Mouse (Mus musculus) lung, embryonic 16.5 days (tissue): ENCODE measurements around the gene Nos2. TPM values are rescaled to one million over a fixed set of nuclear protein-coding genes. Genes with fewer than 3 reads are reported as not detected.
A peak's percentile ranks its signal among the peaks of the same experiment; 100 is the strongest.
"Not testable (repeated sequence)": the region's sequence is repeated elsewhere in the genome, so short reads cannot be mapped to it uniquely, and the experiment has no call there.

Experiments used
- ATAC-seq: fragments of 200-750 bp; cut with Nextera tagmentation; 2 replicates; pipeline ENCODE4 v1.8.0; 2017; ENCODE audit warnings: low read depth, mild to moderate bottlenecking, moderate library complexity
- H3K27ac ChIP-seq: fragments of 300-500 bp; sonication (generic); 2 replicates; pipeline ENCODE4 v1.5.1; 2014; ENCODE audit warnings: mild to moderate bottlenecking, control low read depth, low read length
- H3K27me3 ChIP-seq: fragments of 300-500 bp; sonication (generic); 2 replicates; pipeline ENCODE4 v1.6.1; 2014; ENCODE audit warnings: low read depth, low read length, mixed read lengths; ENCODE audit not compliant: control insufficient read depth, insufficient read depth
- H3K36me3 ChIP-seq: fragments of 300-500 bp; sonication (generic); 2 replicates; pipeline ENCODE4 v1.6.1; 2014; ENCODE audit warnings: low read length; ENCODE audit not compliant: control insufficient read depth, insufficient read depth
- H3K4me1 ChIP-seq: fragments of 300-500 bp; sonication (generic); replicated peaks from 2 replicates; pipeline ENCODE4 v1.6.1; 2014; ENCODE audit warnings: low read length, mixed read lengths; ENCODE audit not compliant: control insufficient read depth, insufficient read depth
- H3K4me2 ChIP-seq: fragments of 300-500 bp; sonication (generic); 2 replicates; pipeline ENCODE4 v1.6.1; 2014; ENCODE audit warnings: low read depth, low read length, control low read depth
- H3K4me3 ChIP-seq: fragments of 300-500 bp; sonication (generic); 2 replicates; pipeline ENCODE4 v1.5.1; 2014; ENCODE audit warnings: mild to moderate bottlenecking, low read length, control low read depth
- H3K9ac ChIP-seq: fragments of 300-500 bp; sonication (generic); 2 replicates; pipeline ENCODE4 v1.6.1; 2014; ENCODE audit warnings: low read length, control low read depth
- H3K9me3 ChIP-seq: fragments of 300-500 bp; sonication (generic); 2 replicates; pipeline ENCODE4 v1.6.1; 2016; ENCODE audit warnings: low read length; ENCODE audit not compliant: control insufficient read depth
- WGBS: fragments of 180-500 bp; shearing (Covaris S2); extraction: QIAGEN DNeasy Blood & Tissue Kit; methylation state at CpG from one replicate; pipeline ENCODE4 v1.1.7; 2014; 5-methylcytosine and 5-hydroxymethylcytosine counted together
- polyA plus RNA-seq: library from polyadenylated mRNA; unstranded; fragments of >200 nt; fragmentation: Nextera tagmentation; extraction: Ambion mirVana; gene quantifications from 2 replicates; pipeline ENCODE4 v1.2.1, GENCODE M21; 2015

Nos2 gene
- polyA plus RNA-seq, 1 experiment from 2014 or later = 5.2 TPM

GRCm38 (mm10) chr11:78982513-78983291 lies 62.1 kb downstream of the Nos2 start:
- Histone ChIP-seq H3K27me3 (no peaks in the 10 kb centered on the region), H3K4me2 (no peak overlapping the region), H3K36me3 (no peaks in the 10 kb centered on the region), H3K9ac (no peak overlapping the region), H3K9me3 (no peaks in the 10 kb centered on the region), H3K4me3 (no peak overlapping the region), H3K4me1 (peaks cover 5% of the 10 kb centered on the region; the same call in 1 of the 2 replicates), H3K27ac (no peak overlapping the region)
- no peak for ATAC-seq
- WGBS = 72% methylated on average over 12 of the region's 12 CpGs

- no peaks in the 10 kb centered on the region for H3K9me3 ChIP-seq
- no peak overlapping the region for H3K9ac ChIP-seq
- H3K27me3 ChIP-seq = no peaks in the 10 kb centered on the region
- H3K36me3 ChIP-seq = no peaks in the 10 kb centered on the region
- H3K27ac ChIP-seq = no peak overlapping the region
- H3K4me3 ChIP-seq = peak overlapping the region; percentile 36; the same call in 1 of the 2 replicates
- peak overlapping the region; percentile 40; the same call in 1 of the 2 replicates for H3K4me2 ChIP-seq
- WGBS = 78% methylated on average over 7 of the region's 7 CpGs
- no peak for ATAC-seq
- peaks cover 5% of the 10 kb centered on the region; the same call in 1 of the 2 replicates for H3K4me1 ChIP-seq
These were observed 63.0 kb downstream of the Nos2 start for GRCm38 (mm10) chr11:78983539-78983938.

GRCm38 (mm10) chr11:78984483-78985177 lies 64.0 kb downstream of the Nos2 start, which contains the start of gene Lgals9:
Gene Lgals9, minus strand, starts transcription at chr11:78984946.
- peak; percentile 95 for ATAC-seq
- H3K4me3 ChIP-seq = peak within 1 kb of the TSS; percentile 36
- H3K27ac ChIP-seq = 0 out of 2 replicates have a peak within 1 kb of the TSS, but pooled peaks have one; percentile 24
- no peaks in the 10 kb centered on the region; the same call in 1 of the 2 replicates for H3K9me3 ChIP-seq
- H3K27me3 ChIP-seq = no peaks in the 10 kb centered on the region
- 32% methylated on average over 10 of the region's 10 CpGs for WGBS
- peaks cover 5% of the 10 kb centered on the region; the same call in 1 of the 2 replicates for H3K4me1 ChIP-seq
- peak within 1 kb of the TSS; percentile 40 for H3K4me2 ChIP-seq
- H3K9ac ChIP-seq = peak within 1 kb of the TSS; percentile 52
- H3K36me3 ChIP-seq = no peaks in the 10 kb centered on the region

GRCm38 (mm10) chr11:78985505-78985904 lies 64.9 kb downstream of the Nos2 start:
- ATAC-seq = no peak
- Histone ChIP-seq H3K4me2 (no peak overlapping the region), H3K9ac (no peak overlapping the region), H3K9me3 (no peaks in the 10 kb centered on the region; the same call in 1 of the 2 replicates), H3K27ac (no peak overlapping the region), H3K4me3 (no peak overlapping the region), H3K36me3 (no peaks in the 10 kb centered on the region), H3K4me1 (peaks cover 5% of the 10 kb centered on the region; the same call in 1 of the 2 replicates), H3K27me3 (no peaks in the 10 kb centered on the region)

GRCm38 (mm10) chr11:78986311-78987002 lies 65.9 kb downstream of the Nos2 start:
- no peak overlapping the region for H3K9ac ChIP-seq
- no peaks in the 10 kb centered on the region; the same call in 1 of the 2 replicates for H3K9me3 ChIP-seq
- no peaks in the 10 kb centered on the region for H3K27me3 ChIP-seq
- peaks cover 5% of the 10 kb centered on the region; the same call in 1 of the 2 replicates for H3K4me1 ChIP-seq
- WGBS = 77% methylated on average over 10 of the region's 10 CpGs
- H3K4me3 ChIP-seq = no peak overlapping the region
- no peak for ATAC-seq
- no peak overlapping the region for H3K27ac ChIP-seq
- H3K4me2 ChIP-seq = no peak overlapping the region
- H3K36me3 ChIP-seq = no peaks in the 10 kb centered on the region

GRCm38 (mm10) chr11:78989206-78989605 lies 68.6 kb downstream of the Nos2 start:
- not testable (repeated sequence) for H3K4me3 ChIP-seq, H3K27ac ChIP-seq, H3K27me3 ChIP-seq, H3K36me3 ChIP-seq, H3K9ac ChIP-seq, ATAC-seq, H3K4me1 ChIP-seq, H3K4me2 ChIP-seq, H3K9me3 ChIP-seq
- WGBS = 93% methylated on average over 11 of the region's 11 CpGs

GRCm38 (mm10) chr11:78990096-78990495 lies 69.5 kb downstream of the Nos2 start:
- Histone ChIP-seq H3K27me3 (no peaks in the 10 kb centered on the region), H3K9me3 (no peaks in the 10 kb centered on the region; the same call in 1 of the 2 replicates), H3K9ac (no peak overlapping the region), H3K36me3 (no peaks in the 10 kb centered on the region), H3K4me1 (0 out of 2 replicates have a peak, but pooled peaks cover under 1% of the 10 kb centered on the region), H3K4me3 (no peak overlapping the region), H3K27ac (no peak overlapping the region), H3K4me2 (no peak overlapping the region)
- no peak for ATAC-seq
- WGBS = 87% methylated on average over 9 of the region's 9 CpGs

GRCm38 (mm10) chr11:78990875-78991543 lies 70.4 kb downstream of the Nos2 start:
- not testable (repeated sequence) for H3K4me3 ChIP-seq, H3K4me1 ChIP-seq, H3K4me2 ChIP-seq, ATAC-seq, H3K36me3 ChIP-seq, H3K9me3 ChIP-seq, H3K9ac ChIP-seq, H3K27me3 ChIP-seq, H3K27ac ChIP-seq
- WGBS = 57% methylated on average over 5 of the region's 5 CpGs
